Mouse (Mus musculus) kidney, postnatal 0 days (tissue): ENCODE measurements around the gene Wee2. TPM values are rescaled to one million over a fixed set of nuclear protein-coding genes. Genes with fewer than 3 reads are reported as not detected.

Experiments used
- ATAC-seq: fragments of 200-750 bp; cut with Nextera tagmentation; replicated peaks from 2 replicates; pipeline ENCODE4 v1.8.0; 2017; ENCODE audit warnings: low read depth, moderate number of reproducible peaks, moderate TSS enrichment, moderate library complexity; ENCODE audit not compliant: low FRiP score
- DNase-seq: peaks from one replicate; pipeline ENCODE4 v3.0.0-alpha.2; 2016; ENCODE audit warnings: low spot score
- H3K27ac ChIP-seq: fragments of 300-500 bp; sonication (generic); 2 replicates; pipeline ENCODE4 v1.5.1; 2014; ENCODE audit warnings: mild to moderate bottlenecking
- H3K27me3 ChIP-seq: fragments of 300-500 bp; sonication (generic); 2 replicates; pipeline ENCODE4 v1.6.1; 2014; ENCODE audit warnings: low read length, mixed read lengths; ENCODE audit not compliant: insufficient read depth
- H3K36me3 ChIP-seq: fragments of 300-500 bp; sonication (generic); 2 replicates; pipeline ENCODE4 v1.6.1; 2014; ENCODE audit warnings: low read length, mixed read lengths; ENCODE audit not compliant: insufficient read depth
- H3K4me1 ChIP-seq: fragments of 300-500 bp; sonication (generic); replicated peaks from 2 replicates; pipeline ENCODE4 v1.6.1; 2014; ENCODE audit warnings: antibody characterized with exemption, low read length, mixed read lengths; ENCODE audit not compliant: insufficient read depth
- H3K4me2 ChIP-seq: fragments of 300-500 bp; sonication (generic); 2 replicates; pipeline ENCODE4 v1.6.1; 2014; ENCODE audit warnings: mild to moderate bottlenecking, low read length, moderate library complexity, mixed read lengths
- H3K4me3 ChIP-seq: fragments of 300-500 bp; sonication (generic); replicated peaks from 2 replicates; pipeline ENCODE4 v1.5.1; 2014; ENCODE audit warnings: low read depth, low read length
- H3K9ac ChIP-seq: fragments of 300-500 bp; sonication (generic); 2 replicates; pipeline ENCODE4 v1.6.1; 2014; ENCODE audit warnings: low read depth, low read length
- H3K9me3 ChIP-seq: fragments of 300-500 bp; sonication (generic); replicated peaks from 2 replicates; pipeline ENCODE4 v1.6.1; 2016; ENCODE audit warnings: low read length, inconsistent platforms, mixed read lengths
- CTCF ChIP-seq: IDR thresholded peaks from 2 replicates; pipeline ENCODE4 v1.5.1; 2016; ENCODE audit warnings: antibody characterized with exemption, low read depth, mild to moderate bottlenecking, moderate library complexity
- WGBS: fragments of 180-500 bp; shearing (Covaris S2); extraction: QIAGEN DNeasy Blood & Tissue Kit; methylation state at CpG from one replicate; pipeline ENCODE4 v1.1.7; 2014; 5-methylcytosine and 5-hydroxymethylcytosine counted together
- polyA plus RNA-seq: library from polyadenylated mRNA; unstranded; fragments of >200 nt; fragmentation: Nextera tagmentation; extraction: Ambion mirVana; gene quantifications from 2 replicates; pipeline ENCODE4 v1.2.1, GENCODE M21; 2015

Wee2 gene
- polyA plus RNA-seq, 1 experiment from 2014 or later: 0.04 TPM

DNA sequence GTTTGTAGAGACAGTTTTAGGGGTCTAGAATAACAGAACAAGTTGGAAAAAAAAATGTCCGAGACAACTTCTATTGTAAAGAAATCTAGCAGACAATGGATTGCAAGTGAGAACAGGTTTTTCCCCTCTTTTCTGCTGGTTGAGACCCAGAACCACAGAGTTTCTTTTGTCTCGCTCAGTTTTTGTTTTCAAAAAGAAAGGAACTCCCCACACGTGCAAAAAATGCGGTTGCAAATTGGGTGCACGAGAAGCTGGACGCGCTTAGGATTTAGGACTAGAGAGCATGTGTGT is 32.8 kb downstream of the Wee2 start:
- Histone ChIP-seq H3K27me3 (no peaks in the 10 kb centered on the region), H3K36me3 (peaks cover 18% of the 10 kb centered on the region), H3K4me1 (0 out of 2 replicates have a peak, but pooled peaks cover 3% of the 10 kb centered on the region), H3K4me2 (peak overlapping the region; percentile 75), H3K9me3 (no peaks in the 10 kb centered on the region), H3K9ac (peak overlapping the region; percentile 95), H3K27ac (peak overlapping the region; percentile 97), H3K4me3 (peak overlapping the region; percentile 74)
- WGBS: 0% methylated on average over 7 of the region's 7 CpGs
- DNase-seq (no peak), ATAC-seq (no peak)
- no peak for TF ChIP-seq CTCF

DNA sequence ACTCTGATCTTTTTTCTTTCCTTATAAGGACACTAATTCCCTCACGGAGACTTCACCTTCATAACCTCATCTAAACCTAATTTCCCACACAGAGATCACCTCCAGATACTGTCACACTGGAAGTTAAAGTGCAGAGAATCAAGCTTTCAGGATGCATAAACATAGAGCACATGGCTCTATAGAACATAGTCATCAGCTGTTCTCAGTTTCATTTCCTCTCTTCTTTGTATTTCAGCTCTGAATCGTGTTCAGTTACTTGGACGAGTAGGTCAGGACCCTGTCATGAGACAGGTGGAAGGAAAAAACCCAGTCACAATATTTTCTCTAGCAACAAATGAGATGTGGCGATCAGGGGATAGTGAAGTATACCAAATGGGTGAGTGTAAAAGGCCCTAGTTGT is 37.2 kb downstream of the Wee2 start:
- H3K9me3 ChIP-seq: no peaks in the 10 kb centered on the region
- TF ChIP-seq CTCF: no peak
- no peaks in the 10 kb centered on the region for H3K27me3 ChIP-seq
- DNase-seq (no peak), ATAC-seq (no peak)
- WGBS: 81% methylated on average over 4 of the region's 4 CpGs
- 0 out of 2 replicates have a peak, but pooled peaks cover 3% of the 10 kb centered on the region for H3K4me1 ChIP-seq
- H3K27ac ChIP-seq: no peak overlapping the region
- no peak overlapping the region for H3K4me3 ChIP-seq
- H3K4me2 ChIP-seq: no peak overlapping the region
- peaks cover 36% of the 10 kb centered on the region for H3K36me3 ChIP-seq
- no peak overlapping the region for H3K9ac ChIP-seq

DNA sequence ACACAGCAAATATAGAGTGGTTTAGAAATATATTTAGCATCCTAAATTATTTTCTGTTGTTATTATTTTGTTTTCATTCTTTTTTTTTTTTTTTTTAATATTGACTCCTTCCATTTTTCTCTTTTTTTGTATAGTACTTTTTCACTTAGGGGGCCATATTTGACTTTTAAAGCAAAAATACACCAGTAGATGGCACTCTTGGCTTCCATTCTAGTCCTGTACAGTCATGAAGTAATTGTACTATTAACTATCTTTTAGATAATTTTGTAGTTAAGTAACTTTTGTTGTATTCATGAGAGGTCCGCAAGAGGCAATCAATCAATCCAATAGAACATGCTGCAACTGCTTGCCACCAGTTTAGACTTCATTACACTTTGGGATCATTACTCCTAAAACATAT is 40.8 kb downstream of the Wee2 start:
- peaks cover 52% of the 10 kb centered on the region for H3K36me3 ChIP-seq
- no peaks in the 10 kb centered on the region for H3K27me3 ChIP-seq
- WGBS: 82% methylated on average over 1 of the region's 1 CpGs
- no peaks in the 10 kb centered on the region for H3K9me3 ChIP-seq
- DNase-seq (peak; percentile 55), ATAC-seq (no peak)
- peak; percentile 48 for TF ChIP-seq CTCF
- H3K27ac ChIP-seq: no peak overlapping the region
- no peak overlapping the region for H3K4me2 ChIP-seq
- no peak overlapping the region for H3K9ac ChIP-seq
- H3K4me3 ChIP-seq: no peak overlapping the region
- no peaks in the 10 kb centered on the region for H3K4me1 ChIP-seq

DNA sequence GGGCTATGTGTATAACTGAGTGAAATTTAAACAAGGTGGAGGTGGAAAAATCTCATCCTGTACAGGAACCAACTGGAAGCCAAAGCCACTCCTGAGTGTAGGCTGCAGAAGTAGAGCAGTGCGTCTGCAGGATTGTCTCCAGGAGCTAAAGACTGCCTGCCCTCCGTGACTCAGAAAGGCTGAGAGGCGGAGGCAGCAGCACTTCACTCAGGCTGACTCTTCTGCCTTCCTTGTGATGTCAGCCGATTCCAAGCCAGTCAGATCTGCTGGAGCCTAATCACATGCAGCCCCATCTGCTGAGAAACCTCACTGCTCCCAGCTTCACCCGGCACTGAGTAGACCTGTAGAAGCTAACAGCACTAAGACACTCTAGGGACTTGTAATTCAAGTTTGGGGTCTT is 43.4 kb downstream of the Wee2 start:
- H3K4me3 ChIP-seq: no peak overlapping the region
- no peaks in the 10 kb centered on the region for H3K27me3 ChIP-seq
- no peak overlapping the region for H3K27ac ChIP-seq
- no peak for ATAC-seq
- 90% methylated on average over 5 of the region's 5 CpGs for WGBS
- no peaks in the 10 kb centered on the region for H3K9me3 ChIP-seq
- peaks cover 32% of the 10 kb centered on the region for H3K36me3 ChIP-seq
- H3K4me2 ChIP-seq: no peak overlapping the region
- H3K9ac ChIP-seq: no peak overlapping the region
- no peaks in the 10 kb centered on the region for H3K4me1 ChIP-seq
- TF ChIP-seq CTCF: no peak
- DNase-seq: no peak

DNA sequence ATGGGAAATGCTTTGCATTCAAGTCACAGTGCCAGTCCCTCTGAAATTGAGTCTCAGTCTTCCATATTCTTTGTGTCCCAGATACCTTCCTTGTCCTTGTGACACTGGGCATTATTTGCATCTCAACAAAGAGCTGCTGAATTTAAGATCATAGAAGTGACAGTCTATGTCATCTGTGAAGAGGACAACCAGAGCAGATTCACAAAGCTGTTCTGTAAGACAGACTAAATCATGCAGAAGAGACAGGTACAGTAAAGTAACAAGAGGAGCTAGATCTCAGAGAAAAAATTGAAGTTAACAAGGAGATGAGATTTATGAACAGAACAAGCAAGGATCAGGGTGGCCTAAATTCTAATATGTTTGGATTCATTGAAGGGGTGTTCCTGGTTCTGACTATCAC is 52.0 kb downstream of the Wee2 start, which contains the start of gene Tas2r137:
TSS of gene Tas2r137 (plus strand) at position 301 of the 400 bp plus-strand sequence.
- Histone ChIP-seq H3K4me3 (no peak within 1 kb of the TSS), H3K4me1 (no peaks in the 10 kb centered on the region), H3K4me2 (no peak within 1 kb of the TSS), H3K27me3 (no peaks in the 10 kb centered on the region), H3K9ac (no peak within 1 kb of the TSS), H3K9me3 (no peaks in the 10 kb centered on the region), H3K27ac (no peak within 1 kb of the TSS), H3K36me3 (no peaks in the 10 kb centered on the region)
- DNase-seq (no peak), ATAC-seq (no peak)
- no peak for TF ChIP-seq CTCF

DNA sequence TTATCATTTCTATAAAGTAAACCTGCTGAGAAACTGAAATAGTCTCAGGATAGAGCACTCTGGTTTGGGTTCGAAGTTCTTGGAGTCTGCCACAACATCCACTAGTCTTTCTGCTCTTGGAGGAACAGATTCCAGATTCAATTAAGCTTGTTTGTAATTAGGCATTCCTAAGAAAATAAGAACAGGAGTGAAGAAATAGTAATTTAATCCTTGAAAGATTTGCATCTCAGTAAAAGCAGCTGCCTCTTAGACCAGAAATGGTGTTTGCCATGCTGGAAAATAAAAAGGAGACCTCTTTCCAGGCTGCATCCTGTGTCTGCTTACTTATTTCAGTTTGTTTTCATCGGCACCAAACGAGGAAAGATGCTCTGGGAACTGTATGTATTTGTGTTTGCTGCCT is 54.3 kb downstream of the Wee2 start, which contains the start of gene Tas2r108:
TSS of gene Tas2r108 (plus strand) at position 301 of the 400 bp plus-strand sequence.
- no peak within 1 kb of the TSS for H3K4me2 ChIP-seq
- no peak for TF ChIP-seq CTCF

More for the DNA sequence above, 54.3 kb downstream of the Wee2 start, which contains the start of gene Tas2r108:
- H3K9ac ChIP-seq: no peak within 1 kb of the TSS
- WGBS: 85% methylated on average over 3 of the region's 3 CpGs
- DNase-seq (no peak), ATAC-seq (no peak)
- no peaks in the 10 kb centered on the region for H3K4me1 ChIP-seq
- no peak within 1 kb of the TSS for H3K4me3 ChIP-seq
- no peaks in the 10 kb centered on the region for H3K27me3 ChIP-seq
- no peak within 1 kb of the TSS for H3K27ac ChIP-seq
- no peaks in the 10 kb centered on the region for H3K36me3 ChIP-seq
- H3K9me3 ChIP-seq: no peaks in the 10 kb centered on the region

Other genes starting within 250 kb of the Wee2 start
- 32.0 and 36.4 TPM in 2 replicates for gene Agk, start 113.9 kb upstream of the Wee2 start, polyA plus RNA-seq
- gene E330009J07Rik, start 3.0 kb upstream of the Wee2 start, polyA plus RNA-seq: 6.9 TPM in 2 replicates
- gene Ssbp1, start 32.3 kb downstream of the Wee2 start, polyA plus RNA-seq: 184 and 196 TPM in 2 replicates
- gene Tas2r137, start 52.1 kb downstream of the Wee2 start, polyA plus RNA-seq: not detected in 2 replicates
- gene Tas2r108, start 54.4 kb downstream of the Wee2 start, polyA plus RNA-seq: not detected in 2 replicates
- not detected in 2 replicates for gene Prss37, start 80.4 kb downstream of the Wee2 start, polyA plus RNA-seq
- gene Olfr461, start 116.0 kb downstream of the Wee2 start, polyA plus RNA-seq: 0.03 and 0.12 TPM in 2 replicates
- gene Olfr460, start 130.4 kb downstream of the Wee2 start, polyA plus RNA-seq: not detected in 2 replicates
- 0.42 and 0.84 TPM in 2 replicates for gene Clec5a, start 146.7 kb downstream of the Wee2 start, polyA plus RNA-seq
- not detected in 2 replicates for gene Tas2r138, start 174.2 kb downstream of the Wee2 start, polyA plus RNA-seq
- 2.3 and 3.3 TPM in 2 replicates for gene Mgam, start 189.7 kb downstream of the Wee2 start, polyA plus RNA-seq